Mouse (Mus musculus) gastrocnemius, postnatal 14 days (tissue): ENCODE results near the gene Rgs13. TPM values are rescaled to one million over a fixed set of nuclear protein-coding genes. Genes with fewer than 3 reads are reported as not detected.

Experiments
- DNase-seq: peaks from one replicate; pipeline ENCODE4 v3.0.0; 2021; ENCODE audit warnings: mixed read lengths
- intact Hi-C: fragments of 180-260 bp; cut with DNase I; formaldehyde crosslinking; loops from one replicate; pipeline ENCODE4 v1.15.1; 2025; ENCODE audit warnings: low total_unique reads
- long read RNA-seq, 2 experiments: library from polyadenylated mRNA; stranded (forward); transcript quantifications; one replicate each; pipeline ENCODE4 v2.0.0; 2021
- total RNA-seq, 2 experiments: library from RNA; stranded (reverse); gene quantifications; 2 replicates each; pipeline ENCODE4 v1.2.3; 2021

Gene Rgs13
- total RNA-seq: under 1 TPM in 1 of 2 experiments, not detected in 1; 0.18 TPM
- long read RNA-seq, experiment 1: 0 reads
- long read RNA-seq, experiment 2: 0 reads

DNA sequence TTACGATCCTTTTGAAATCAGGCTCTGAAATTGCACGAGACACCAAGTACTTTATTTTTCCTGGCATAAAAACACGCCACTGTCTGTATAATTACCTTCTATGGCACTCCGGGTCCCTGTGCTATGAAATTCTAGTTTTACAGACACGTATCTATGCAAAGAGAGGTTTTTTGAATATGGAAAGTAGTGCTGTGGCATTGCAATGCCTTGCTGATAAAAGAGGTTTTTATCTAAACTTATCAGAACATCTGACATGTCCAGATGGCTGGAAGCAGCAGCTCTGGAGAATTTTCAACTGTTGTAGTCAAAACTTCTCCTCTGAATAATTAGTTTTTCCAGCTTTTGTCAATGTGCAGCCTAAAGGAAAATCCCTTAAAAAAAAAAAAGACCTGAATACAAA lies at the start of gene Rgs13:
Gene Rgs13, minus strand, starts transcription at position 207 of the 400 bp plus-strand sequence.
- DNase-seq: no peak
- intact Hi-C loops: no loop called here

DNA sequence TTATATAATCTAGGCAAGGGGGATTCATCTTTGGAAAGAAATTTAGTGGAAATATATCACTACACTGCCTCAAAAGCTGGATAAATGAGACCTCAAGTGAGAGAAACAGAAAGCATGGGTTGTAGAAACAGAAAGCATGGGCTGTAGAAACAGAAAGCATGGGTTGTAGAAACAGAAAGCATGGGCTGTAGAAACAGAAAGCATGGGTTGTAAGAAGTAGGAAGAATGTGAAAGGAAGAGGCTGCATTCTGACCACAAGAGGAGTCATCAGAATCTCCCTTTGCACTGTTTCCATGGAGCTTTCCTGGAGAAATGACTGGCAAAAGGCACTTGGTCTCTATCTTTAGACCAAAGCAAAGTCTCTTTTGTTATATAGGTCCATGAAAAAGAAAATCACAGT lies 38.1 kb upstream of the Rgs13 start:
- no peak for DNase-seq
- intact Hi-C loops: no loop called here

DNA sequence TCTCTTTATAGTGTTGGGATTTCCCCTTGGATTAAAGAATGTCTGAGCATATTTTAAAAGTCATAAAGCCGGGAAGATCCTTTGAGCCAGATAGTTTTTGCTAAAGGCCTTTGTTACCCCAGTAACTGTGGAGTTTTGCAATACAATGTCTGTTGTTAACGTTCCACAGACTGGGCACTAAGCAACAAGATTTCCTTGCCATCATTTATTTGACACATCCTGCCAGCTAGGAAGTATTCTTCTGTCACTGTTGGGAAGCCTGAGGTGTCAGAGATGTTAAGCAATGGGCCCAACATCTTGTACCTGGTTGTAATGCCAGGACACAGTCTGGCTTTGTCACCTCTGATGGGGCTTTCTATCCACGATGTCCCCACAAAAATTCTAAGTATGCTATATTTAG lies 33.7 kb upstream of the Rgs13 start:
- DNase-seq: no peak

DNA sequence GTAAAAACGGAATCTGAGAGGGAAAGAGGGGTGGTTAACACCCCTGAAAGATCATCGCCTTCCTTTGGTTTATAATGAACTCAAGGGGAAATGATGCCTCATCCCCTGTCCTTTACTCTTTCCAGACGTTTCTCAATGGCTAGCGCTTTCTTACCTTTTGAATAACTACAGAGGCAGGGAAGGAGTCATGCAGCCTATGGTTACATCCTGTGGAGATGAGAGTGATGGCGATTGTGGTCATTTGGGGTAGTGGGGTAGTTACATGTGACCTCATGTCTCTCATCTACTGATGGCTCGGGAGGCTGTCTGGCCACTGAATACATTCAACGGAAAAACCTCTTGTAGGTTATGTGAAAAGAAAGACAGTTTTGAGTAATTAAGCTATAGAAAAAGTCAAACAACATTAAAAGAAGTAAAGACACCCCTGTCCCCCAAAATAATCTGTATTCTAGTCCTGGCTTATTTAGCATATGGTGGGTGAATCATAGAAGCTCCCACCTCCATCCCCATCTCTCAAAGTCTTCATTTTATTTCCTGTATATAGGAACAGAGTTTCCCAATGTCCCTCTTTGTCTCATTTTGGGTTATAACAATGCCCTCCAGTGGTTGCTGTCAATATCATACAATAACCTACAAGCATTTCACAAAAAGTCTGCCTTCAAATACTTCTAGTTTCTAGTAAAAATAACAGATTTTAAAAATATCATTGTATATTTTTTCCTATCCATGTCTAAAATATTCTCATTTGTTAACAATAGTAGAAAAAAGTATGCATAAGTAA lies 29.3 kb upstream of the Rgs13 start:
- intact Hi-C loops: no loop called here
- no peak for DNase-seq

More for the DNA sequence above, 33.7 kb upstream of the Rgs13 start:
- intact Hi-C loops: no loop called here

DNA sequence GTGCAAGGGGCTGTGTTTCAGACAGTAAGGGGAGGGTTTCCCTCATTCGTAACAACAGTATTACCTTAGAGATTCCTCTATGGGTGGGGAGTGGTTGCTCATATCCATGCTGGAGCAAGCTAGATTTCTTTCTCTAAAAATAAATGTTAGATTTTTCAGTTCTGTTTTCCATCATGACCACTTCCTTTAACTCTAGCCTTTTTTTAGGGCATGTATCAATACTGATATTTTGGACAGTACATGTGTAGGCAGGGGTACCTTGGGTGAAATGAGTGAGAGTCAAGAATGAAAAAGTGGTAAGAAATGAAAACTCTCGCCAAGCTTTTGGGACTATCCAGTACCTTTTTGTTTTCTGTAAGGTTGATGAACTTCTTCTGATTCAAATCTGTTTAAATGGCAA lies 27.6 kb upstream of the Rgs13 start:
- intact Hi-C loops: no loop called here

DNA sequence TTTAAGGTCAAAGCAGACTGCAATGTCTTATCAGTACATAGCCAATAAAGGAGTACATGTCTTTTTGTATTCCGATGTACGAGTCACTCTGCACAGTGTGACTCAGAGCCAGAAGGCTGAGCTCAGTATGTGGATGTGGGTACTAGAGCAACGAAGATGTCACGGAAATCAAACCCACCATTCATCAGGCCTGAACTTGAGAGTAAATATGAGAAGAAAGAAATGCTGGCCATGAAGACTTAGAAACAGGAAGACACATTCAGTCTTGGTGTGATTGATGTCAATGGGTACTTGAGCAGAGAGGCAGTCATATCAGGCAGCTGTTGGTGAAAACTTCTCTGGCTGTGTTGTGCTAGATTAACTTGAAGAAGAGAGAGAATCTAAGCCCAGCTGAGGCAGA lies 25.8 kb upstream of the Rgs13 start:
- DNase-seq: no peak
- intact Hi-C loops: no loop called here

More for the DNA sequence above, 27.6 kb upstream of the Rgs13 start:
- DNase-seq: no peak

DNA sequence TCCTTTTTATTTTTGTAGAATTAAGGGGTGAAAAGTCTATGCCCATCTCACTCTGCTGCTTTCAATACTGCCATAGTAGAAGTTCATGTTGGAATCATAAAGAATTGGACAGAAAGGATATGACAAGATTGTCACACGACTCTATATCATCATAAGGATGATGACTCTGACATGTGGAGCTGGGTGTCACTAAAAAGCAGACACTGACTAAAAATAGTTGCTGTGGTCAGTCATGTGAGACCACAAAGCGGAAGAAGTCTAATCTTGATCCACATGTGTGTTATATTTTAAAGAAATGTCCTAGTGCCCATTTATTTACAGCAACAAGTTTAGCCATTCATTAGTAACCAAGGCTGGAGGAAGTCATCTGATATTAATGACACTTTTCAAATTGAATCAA lies 23.3 kb upstream of the Rgs13 start:
- intact Hi-C loops: no loop called here
- no peak for DNase-seq

DNA sequence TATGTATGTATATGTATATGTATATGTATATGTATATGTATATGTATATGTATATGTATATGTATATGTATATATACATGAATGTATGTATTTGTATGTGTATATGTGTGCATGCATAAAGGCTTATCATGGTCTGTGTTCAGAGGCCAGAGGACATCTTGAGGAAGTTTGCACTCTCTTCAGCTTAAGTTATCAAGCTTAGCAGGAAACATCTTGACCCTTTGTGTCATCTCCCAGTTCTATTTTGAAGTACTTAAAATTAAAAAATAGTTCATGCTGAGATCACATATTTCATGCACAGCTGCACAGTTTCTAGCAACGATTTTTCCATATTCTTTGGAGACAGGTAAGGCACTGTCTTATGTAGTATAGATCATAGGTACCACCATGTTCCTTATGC lies 22.4 kb upstream of the Rgs13 start:
- DNase-seq: no peak
- intact Hi-C loops: no loop called here

DNA sequence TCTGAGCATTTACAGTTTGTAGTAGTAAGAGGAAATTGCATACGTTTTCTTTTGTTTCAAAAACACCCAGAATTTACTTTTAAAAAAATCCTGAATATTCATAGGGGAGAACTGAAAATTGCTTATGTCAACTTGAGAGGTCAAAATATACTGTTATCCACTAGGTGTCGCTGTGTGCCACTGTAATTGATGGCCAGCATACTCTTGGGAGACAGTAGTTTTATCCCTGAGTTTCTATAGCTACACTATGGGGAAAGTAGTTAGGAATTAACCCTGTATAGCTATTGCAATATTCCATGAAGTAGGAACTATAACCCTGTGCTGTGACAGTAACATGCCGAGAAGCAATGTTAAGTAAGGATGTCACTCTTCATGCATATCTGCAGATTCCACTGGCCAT lies 20.5 kb upstream of the Rgs13 start:
- intact Hi-C loops: no loop called here
- no peak for DNase-seq

DNA sequence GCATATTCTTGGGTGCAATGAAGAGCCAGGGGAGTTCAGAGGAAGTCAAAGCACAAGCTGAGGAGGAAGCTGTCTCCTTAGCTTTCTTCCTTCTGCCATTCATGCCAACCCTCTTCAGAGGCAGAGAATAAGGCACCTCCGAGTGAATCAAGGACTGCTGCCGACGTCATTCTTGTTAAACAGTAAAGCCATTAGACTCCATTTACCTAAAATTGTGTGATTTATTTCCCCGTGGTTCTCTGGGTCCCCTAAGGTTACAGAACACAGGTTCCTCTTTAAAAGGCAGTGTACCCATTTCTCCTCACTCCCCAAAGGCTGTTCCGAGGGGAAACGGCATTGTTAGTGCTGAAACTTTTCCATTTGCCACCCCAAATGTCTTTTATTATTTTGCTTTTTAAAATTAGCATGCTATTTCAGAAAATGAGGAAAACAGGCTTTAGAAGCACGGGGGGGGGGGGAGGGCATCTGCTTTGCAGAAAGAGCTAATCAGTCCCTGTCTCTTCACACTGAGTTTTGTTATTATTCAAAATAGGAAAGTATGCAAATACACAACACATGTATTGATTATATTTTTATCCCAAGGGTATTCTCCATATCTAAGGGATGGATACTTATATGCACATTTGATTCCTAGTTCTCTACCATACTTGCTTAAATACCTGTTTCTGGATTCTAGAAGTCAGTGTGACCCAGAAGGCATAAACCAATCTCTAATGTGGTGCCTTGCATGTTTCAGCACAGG lies 9.7 kb upstream of the Rgs13 start:
- intact Hi-C loops: no loop called here
- no peak for DNase-seq

DNA sequence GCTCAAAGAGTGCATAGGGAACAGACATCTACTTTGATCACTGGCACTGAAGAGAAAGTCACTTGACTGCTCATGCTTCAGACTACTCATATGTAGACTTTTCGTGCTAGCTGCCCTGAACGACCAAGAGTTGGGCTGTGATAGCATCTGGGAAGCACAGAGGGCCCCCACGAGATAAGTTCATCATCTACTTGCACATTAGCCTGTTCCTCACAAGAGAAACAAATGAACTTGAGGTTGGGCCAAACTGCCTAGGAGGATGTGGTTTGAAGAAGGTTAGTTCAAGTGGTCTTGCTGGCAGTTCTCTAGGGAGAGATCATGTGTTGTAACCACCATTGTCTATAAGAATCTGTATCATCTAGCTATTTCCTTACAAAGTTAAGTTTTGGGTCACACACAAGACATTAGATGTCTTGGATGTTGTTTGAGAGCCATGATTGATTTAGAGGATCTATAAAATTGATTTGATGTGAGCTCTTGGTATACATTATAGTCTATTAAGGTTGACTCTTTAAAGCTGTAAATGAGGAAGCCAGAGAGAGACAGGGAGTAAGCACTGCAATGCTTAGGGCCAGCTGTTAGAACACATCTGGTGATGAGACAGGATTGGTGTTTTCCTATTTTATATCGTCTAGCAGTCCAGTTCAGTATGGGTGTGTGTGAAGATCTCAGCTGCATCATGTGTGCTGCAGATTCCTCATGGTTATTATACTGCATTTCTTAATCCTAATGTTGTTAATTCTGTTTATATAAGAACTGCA lies 8.0 kb upstream of the Rgs13 start:
- no peak for DNase-seq
- intact Hi-C loops: no loop called here

DNA sequence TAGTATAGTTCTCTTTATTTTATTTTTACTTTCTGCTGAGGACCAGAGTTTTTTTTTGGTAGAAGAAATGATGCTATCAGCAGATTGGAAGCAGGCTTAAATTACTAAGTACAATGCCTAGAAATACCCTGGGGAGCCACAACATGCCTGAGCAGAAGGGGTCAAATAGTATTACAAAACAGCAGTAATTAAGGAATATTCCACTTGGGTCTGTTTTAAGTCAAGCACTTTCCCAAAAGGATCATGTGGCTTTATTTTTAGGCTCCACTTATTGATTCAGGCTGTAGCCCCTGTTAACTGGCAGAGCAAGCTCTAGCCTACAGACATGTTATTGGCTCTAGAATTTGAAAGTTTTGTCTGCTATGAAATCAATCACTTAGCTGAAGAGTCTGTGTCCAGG lies 6.5 kb upstream of the Rgs13 start:
- intact Hi-C loops: no loop called here
- DNase-seq: no peak

DNA sequence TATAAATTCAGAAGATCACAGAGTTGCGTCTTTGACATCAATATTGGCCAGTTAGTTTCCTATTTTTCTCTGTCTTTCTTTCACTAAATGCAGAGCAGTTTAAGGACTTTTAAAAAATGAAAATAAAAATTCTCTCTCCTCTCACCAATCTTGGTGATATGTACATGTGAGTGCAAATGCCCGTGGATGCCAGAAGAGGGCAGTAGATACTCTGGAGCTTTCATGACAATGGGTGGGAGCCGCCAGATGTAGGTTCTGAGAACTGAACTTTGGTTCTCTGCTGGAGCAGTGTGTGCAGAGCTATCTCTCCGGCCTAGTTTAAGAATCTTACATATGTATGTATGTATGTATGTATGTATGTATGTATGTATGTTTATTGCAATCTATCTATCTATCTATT lies 2.4 kb upstream of the Rgs13 start:
- intact Hi-C loops: no loop called here
- no peak for DNase-seq

DNA sequence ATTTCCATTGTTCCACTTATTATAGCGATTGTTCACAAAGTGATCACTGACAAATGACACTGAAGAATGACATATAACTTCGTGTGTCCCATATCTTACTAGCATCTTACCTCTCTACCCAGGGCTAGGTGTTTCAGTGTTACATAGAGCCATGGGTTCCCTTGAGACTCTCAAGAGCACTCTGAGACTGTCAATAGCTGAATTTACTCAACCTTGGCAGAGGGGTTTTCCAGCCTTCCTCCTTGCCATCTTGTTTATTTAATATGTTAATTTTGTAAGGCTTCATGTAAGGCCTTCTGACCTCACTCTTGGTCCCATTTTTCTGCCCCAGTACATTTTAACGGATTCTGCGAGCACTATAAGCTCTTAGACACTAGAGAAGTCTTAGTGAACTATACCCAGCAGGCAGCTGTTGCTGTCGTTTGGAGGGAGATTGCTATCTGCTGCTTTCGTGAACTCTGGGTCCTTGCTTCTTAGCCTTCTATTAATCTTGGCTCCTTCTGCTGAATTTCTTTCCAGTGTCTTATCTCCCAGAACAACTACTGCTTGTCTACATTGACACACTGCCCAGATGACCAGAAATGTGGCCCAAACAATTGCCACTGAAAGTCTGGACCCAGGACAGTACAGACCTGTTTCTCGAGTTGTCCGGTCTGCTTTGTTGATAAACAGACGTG lies 1.2 kb upstream of the Rgs13 start:
- no peak for DNase-seq

DNA sequence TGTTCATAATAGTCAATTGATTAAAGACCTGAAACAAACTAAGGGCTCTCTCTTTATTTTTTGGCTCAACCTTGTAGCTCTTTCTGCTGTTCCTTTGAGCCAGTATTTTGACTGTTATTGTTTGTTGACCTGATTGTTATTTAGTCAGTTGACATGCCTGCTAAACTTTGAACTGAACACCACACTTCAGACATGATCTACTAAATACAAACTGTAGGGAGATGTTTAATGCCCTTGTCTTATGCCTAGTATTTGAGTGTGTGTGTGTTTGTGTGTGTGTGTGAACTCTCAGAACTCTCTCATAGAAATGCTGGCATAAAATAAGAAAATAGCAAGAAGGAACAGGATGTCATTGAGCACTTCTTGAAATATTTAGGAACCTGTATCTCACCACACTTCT lies 448 bp upstream of the Rgs13 start:
- intact Hi-C loops: no loop called here

More for the DNA sequence above, 1.2 kb upstream of the Rgs13 start:
- intact Hi-C loops: no loop called here

DNA sequence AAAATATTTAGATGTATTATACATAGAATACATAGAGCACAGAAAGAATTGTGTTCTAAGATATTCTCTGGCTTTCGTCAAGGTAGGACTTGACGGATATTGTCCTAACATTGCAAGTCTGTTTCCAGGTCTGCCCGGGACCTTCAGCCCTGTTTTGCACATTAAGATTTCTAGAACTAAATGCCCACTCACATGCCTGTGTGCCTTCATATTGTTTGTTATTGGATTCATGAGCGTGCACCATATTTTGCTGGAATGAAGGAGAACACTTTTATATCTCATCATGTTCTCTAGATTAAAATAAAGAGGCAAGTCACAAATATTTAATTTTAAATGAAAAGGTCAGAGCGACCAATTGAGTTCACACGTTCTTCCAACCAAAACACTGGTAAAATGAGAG lies 2.4 kb downstream of the Rgs13 start:
- no peak for DNase-seq
- intact Hi-C loops: no loop called here

More for the DNA sequence above, 448 bp upstream of the Rgs13 start:
- DNase-seq: no peak

DNA sequence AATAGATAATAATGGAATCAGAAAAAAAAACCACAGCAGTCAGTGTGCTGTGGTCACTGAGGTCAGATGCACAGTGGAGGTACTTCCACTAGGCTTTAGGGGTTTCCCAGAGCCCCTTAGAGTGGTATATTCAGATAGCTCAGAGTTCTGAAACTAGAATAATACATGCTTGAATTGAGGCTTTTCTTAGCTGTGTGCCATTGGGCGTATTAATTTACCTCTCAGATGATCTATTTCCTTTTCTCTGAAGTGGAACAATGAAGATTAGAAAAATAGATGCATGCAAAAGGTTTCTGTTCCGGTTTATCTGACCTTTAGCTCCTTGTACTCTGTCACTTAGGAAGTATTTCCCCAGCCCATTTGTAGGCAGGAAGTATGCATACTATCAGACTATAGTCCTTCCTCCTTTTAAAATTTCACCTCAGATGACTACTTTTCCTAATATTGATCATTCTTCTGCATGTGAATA lies 3.6 kb downstream of the Rgs13 start:
- no peak for DNase-seq
- intact Hi-C loops: no loop called here

DNA sequence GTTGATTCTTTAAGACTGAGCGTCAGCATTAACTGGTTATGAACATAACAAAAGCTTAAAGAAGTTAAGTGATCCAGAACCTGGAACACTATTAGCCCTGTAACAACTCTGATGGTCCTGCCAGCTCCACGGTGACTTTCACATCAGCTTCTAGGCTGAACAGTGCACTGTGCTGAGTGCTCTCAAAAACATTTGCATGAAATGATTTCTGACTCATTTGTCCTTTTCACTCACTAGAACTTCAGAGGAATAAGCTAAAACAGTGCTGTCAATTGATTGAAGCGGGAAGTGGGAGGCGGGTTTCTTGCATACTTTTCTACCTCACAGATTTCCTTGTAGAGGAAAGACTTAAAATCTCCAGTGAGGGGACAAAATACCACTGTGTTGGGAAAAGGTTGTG lies 8.3 kb downstream of the Rgs13 start:
- no peak for DNase-seq
- intact Hi-C loops: no loop called here

DNA sequence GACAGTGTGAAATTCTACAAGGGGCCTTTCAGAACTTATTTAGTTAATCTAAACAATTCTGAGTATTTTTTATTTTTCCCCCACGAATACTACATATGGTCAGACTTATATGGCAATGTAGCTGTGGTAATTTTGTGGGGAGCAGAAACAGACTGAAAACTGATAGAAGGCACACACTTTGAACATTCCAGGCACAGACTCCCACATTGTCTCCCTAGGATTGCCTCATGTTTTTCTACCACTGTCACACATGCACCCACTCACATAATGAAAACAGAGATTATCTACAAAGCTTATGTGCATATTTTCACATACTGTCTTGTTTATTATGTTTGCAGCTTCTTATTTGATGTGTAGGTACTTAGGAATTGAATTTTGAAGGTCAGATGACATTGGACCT lies 9.4 kb downstream of the Rgs13 start:
- intact Hi-C loops: no loop called here
- no peak for DNase-seq

DNA sequence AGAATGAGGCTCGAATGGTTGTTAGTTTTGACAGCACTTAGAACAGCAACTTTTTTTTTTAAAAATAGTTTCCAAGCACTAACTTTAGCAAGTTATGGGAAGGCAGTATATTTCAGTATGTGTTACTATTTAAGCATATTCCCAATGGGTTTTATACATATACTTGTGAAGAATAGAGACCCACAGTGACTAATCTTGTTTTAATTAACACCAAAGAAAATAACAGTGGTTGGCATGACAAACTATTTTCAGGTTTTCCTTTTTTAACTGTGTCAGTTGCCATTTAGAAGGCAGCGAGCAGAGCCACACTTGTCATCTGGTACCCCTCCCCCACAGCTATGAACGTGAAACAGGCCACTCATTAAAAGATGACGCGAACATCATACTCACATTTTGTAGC lies 10.3 kb downstream of the Rgs13 start:
- DNase-seq: no peak
- intact Hi-C loops: no loop called here
